Mouse (Mus musculus) kidney, postnatal 10 days (tissue): ENCODE results near the gene Hacl1.

Experiments
- DNase-seq: peaks from one replicate; pipeline ENCODE4 v3.0.0; 2021; ENCODE audit warnings: mixed read lengths

Hacl1 gene

GRCm38 (mm10) chr14:31661671-31662554 lies 20.8 kb upstream of the Hacl1 start:
- peak; percentile 90 for DNase-seq

- DNase-seq: peak; percentile 17
These were observed 19.4 kb upstream of the Hacl1 start for GRCm38 (mm10) chr14:31660312-31661093.

- peak; percentile 67 for DNase-seq
These were observed 18.6 kb upstream of the Hacl1 start for GRCm38 (mm10) chr14:31659501-31660181.

GRCm38 (mm10) chr14:31658126-31658680 lies 17.1 kb upstream of the Hacl1 start:
- no peak for DNase-seq

- DNase-seq: peak; percentile 84
These were observed 16.0 kb upstream of the Hacl1 start for GRCm38 (mm10) chr14:31656857-31657645.

GRCm38 (mm10) chr14:31656386-31656785 lies 15.3 kb upstream of the Hacl1 start:
- DNase-seq: no peak

GRCm38 (mm10) chr14:31655406-31655805 lies 14.3 kb upstream of the Hacl1 start:
- no peak for DNase-seq

GRCm38 (mm10) chr14:31654816-31655215 lies 13.7 kb upstream of the Hacl1 start:
- peak; percentile 56 for DNase-seq

- DNase-seq: no peak
These were observed 12.2 kb upstream of the Hacl1 start for GRCm38 (mm10) chr14:31653101-31653875.

GRCm38 (mm10) chr14:31652624-31653023 lies 11.5 kb upstream of the Hacl1 start:
- DNase-seq: no peak

GRCm38 (mm10) chr14:31652106-31652505 lies 11.0 kb upstream of the Hacl1 start:
- no peak for DNase-seq

- DNase-seq: peak; percentile 20
These were observed 10.1 kb upstream of the Hacl1 start for GRCm38 (mm10) chr14:31651206-31651605.

GRCm38 (mm10) chr14:31650347-31650746 lies 9.3 kb upstream of the Hacl1 start:
- DNase-seq: peak; percentile 27

GRCm38 (mm10) chr14:31647991-31648390 lies 6.9 kb upstream of the Hacl1 start:
- no peak for DNase-seq

- DNase-seq: no peak
These were observed 4.8 kb upstream of the Hacl1 start for GRCm38 (mm10) chr14:31645920-31646319.

- DNase-seq: no peak
These were observed 4.0 kb upstream of the Hacl1 start for GRCm38 (mm10) chr14:31644931-31645547.

GRCm38 (mm10) chr14:31644183-31644830 lies 3.2 kb upstream of the Hacl1 start:
- peak; percentile 73 for DNase-seq

- peak; percentile 56 for DNase-seq
These were observed 545 bp upstream of the Hacl1 start for GRCm38 (mm10) chr14:31641506-31642155.

- DNase-seq: no peak
These were observed 668 bp downstream of the Hacl1 start, which contains the start of gene Gm49387 for GRCm38 (mm10) chr14:31640346-31640889. Gene Gm49387, minus strand, starts transcription at chr14:31640878.
